Mouse (Mus musculus): ENCODE measurements around the gene S100a16.

DNA sequence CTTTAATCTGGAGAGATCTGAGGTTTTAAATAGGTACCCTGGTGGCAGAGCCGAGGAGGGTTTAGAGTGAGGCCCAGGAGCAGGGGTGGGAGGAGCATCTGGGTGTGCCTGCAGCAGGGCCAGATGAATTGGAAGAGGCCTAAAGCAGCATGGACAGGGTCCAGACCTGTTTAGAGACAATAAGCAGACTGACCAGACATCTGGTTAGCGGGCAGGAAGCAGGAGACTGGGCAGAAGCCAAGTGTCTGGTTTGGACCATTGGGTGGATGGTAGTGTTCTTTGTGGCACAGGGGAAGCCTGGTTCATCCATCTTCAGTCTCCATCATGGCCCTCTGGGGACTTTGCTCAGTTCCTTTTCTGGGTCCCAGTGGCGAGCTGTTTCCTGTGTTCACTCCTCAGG lies 46.8 kb downstream of the S100a16 start:
- TF ChIP-seq POLR2A (IDR thresholded peaks at IDR 0.05; ENCODE audit: low read depth, low read length) (no peak), CTCF (conservative IDR thresholded peaks at IDR 0.05; ENCODE audit: insufficient read depth, insufficient read length, low read depth, low read length) (no peak)

Data from kidney, adult 2 months (tissue).